Mouse (Mus musculus) hematopoietic stem cell, adult 5-6 weeks (primary cell): ENCODE results near the gene Ints3. TPM values are rescaled to one million over a fixed set of nuclear protein-coding genes. Genes with fewer than 3 reads are reported as not detected.

ENCODE experiments used
- ATAC-seq, 2 experiments: fragments of 125-278 bp in 1 of 2; replicated peaks in 1 of 2; 2 replicates each; pipeline ENCODE4 v1.8.0; 2016 to 2017; ENCODE audit warnings: inconsistent platforms in 2 of 2, mild to moderate bottlenecking in 2 of 2, moderate number of reproducible peaks in 2 of 2, low read depth in 1 of 2, moderate TSS enrichment in 1 of 2; ENCODE audit not compliant: low FRiP score in 2 of 2, poor library complexity in 2 of 2, severe bottlenecking in 2 of 2, insufficient read depth in 1 of 2, low TSS enrichment in 1 of 2
- total RNA-seq: library from RNA; stranded (forward); fragments of 172-1452, 232-1000 nt; gene quantifications from 2 replicates; pipeline ENCODE4 v1.2.3, GENCODE M21; 2017

Gene Ints3
- total RNA-seq, 1 experiment from 2014 or later: 22.6 TPM

DNA sequence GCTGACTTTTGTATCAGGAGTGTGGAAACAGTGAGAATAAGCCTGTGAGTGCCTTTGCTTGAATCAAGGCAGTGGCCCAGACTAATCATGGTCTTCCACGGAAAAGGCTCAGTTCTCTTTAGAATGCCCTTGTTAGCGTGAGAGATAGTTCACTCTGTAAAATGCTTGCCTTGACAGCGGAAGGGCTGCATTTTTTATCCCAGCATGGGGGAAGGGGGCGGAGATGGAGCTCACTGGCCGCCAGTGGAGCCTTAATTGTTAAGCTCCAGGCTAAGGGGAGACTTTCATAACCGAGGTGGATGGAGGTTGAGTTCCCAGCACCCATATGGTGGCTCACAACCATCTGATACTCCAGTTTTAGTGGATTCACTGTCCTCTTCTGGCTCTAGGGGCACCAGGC, 15.2 kb upstream of the Ints3 start:
- ATAC-seq: no peak

DNA sequence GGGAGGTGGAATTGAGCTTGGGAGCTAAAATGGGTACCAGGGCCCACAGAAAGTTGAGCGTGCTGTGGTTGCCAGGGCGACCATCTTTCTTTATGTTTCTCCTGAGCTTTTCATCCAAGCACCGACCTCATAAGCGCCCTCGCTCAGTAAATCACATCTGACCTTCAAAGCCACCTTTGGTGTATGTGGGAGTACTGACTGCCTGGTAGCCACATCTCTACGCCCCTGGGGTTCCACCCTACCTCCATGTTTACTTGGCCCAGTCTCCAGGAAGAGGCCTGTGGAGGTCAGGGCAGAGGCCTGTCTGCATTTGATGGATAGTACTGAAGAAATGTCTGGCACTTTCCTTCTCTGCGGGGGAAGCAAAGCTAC, 13.7 kb upstream of the Ints3 start:
- 0 out of 4 replicates have a peak, but pooled peaks of 1 of the 2 experiments have one; percentile 8 for ATAC-seq

DNA sequence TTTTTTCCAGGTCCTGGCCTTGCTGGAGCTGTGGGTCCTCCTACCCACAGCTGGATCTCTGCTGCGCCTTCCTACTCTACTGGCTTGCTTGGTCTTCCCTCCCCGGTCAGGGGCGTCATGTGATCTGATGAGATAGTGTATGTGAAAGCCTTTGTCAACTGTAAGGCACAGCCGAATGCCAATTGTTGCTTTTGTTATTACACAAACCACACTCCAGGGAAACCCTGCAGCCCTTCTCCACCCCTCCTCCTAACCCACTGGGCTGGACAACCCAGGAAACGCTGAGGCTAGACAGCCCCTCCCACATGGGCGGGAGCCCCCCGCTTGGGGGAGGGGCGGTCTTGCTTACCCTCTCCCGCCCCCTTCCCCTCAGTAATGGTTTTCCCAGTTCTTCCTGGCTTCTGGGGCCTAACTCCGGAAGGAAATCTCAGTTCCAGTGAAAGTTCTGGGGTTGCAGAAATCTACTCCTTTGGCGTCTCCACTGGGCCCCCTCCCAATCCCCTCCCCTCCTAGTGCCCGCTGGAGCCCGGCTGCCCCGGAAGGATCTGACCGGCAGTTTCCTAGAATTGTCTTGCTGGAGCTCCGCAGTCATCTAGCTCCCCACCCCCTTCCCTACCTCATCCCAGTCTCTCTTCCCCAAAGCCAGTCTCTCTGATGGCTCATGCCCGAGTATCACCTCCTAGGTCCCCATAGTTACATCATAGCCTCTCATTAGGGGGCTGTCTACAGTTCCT, 13.1 kb upstream of the Ints3 start:
- ATAC-seq: peak; percentile 83 to 87

DNA sequence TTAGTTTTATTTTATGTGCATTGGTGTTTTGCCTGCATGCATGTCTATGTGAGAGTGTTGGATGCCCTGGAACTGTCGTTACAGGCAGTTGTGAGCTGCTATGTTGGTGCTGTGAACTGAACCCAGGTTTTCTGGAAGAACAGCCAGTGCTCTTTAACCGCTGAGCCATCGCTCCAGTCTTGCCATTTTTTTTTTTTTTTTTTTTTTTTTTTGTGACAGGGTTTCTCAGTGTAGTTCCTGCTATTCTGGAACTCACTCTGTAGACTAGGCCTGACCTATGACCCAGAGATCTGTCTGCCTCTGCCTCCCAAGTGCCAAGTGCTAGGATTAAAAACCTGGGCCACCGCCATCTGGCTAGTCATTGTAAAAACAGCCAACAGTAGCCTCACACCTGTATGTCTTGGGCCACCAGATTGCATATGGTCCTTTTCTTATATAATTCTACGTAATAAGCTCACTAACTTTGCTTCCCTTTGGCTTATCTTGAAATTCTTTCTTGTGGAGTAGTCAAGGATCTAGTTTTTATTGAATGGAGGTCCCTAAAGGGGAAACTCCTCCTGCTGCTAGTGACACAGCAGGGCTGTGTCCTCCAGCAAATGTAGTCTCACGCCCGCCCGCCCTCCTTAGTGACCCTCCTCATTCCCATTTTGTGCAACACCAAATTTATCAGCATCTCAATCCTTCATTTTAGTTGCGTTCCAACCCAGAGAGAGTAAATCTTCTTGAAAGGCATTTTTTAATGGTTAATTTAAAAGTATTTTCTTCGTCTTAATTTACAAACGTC, 12.2 kb upstream of the Ints3 start:
- no peak for ATAC-seq

DNA sequence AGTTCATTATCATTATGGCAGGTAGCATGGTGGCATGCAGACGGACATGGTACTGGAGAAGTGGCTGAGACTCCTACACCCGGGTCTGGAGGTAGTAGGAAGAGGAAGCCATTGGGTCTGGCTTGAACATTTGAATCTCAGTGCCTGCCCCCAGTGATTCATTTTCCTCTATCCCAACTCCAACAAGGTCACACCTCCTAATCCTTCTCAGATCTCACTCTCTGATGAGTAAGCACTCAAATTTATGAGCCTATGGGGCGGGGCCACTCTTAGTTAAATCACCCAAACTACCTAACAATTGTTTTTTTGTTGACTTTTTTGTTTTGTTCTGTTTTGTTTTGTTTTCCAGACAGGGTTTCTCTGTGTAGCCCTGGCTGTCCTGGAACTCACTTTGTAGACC, 10.6 kb upstream of the Ints3 start:
- no peak for ATAC-seq

DNA sequence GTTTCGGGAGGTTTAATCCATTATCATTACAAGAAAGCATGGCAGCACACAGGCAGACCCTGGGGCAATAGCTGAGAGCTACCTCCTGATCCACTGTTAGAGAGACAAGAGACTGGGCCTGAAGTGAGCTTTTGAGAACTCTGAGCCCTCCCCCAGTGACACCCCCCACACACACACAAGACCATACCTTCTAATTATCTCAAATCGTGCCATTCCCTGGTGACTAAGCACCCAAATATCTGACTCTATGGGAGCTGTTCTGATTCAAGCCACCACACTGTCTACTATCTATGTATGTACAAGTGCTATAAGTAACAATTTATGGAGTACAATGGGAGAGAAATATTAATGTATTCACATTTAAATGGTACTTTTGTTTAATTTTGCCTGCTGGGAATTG, 7.3 kb upstream of the Ints3 start:
- ATAC-seq: no peak

DNA sequence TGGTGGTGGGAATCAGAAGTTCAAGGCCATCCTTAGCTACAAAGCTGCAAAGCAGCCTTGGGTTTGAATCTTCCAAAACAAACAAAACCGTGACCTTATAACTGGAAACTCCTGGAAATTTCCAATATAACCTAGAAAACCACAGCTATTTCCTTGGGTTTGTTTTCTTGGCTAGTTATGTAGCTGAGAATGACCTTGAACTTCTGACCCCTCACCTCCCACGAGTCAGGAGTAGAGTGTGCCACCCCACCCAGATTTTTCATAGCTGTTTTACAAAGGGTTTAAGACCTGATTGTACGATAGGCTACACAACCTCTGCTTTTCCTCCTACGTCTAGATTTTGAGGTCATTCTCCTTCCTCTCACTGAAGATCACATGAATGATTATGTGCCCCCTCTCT, 3.7 kb upstream of the Ints3 start:
- no peak for ATAC-seq

DNA sequence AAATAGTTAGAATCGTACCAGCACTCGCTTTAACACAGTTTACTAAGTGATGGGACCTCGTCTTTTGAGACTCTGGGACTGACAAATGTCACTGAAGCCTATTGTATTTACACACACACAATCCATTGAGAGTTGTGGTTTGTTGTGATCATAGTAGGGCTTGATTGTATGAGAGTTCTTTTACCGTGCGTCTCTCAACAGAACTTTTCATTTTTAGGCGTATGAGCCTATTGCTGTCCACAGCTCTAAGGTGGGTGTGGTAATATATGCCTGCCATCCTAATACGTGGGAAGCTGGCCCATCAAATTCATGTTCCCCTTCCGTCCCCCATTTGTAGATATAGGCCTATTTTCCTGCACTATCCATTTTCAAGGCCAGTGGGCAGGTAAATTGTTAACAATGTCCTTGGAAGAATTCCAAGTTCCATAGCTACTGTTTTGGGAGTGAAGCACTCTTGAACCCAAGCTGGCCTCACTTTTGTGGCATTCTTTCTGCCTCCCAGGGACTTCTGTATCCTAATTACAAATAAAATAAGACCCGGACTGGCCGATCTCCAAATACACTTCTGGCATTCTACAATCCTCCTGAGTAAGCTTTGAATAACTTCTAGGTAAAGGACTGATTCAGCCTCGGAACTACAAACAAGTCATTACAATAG, 780 bp upstream of the Ints3 start:
- ATAC-seq: no peak

DNA sequence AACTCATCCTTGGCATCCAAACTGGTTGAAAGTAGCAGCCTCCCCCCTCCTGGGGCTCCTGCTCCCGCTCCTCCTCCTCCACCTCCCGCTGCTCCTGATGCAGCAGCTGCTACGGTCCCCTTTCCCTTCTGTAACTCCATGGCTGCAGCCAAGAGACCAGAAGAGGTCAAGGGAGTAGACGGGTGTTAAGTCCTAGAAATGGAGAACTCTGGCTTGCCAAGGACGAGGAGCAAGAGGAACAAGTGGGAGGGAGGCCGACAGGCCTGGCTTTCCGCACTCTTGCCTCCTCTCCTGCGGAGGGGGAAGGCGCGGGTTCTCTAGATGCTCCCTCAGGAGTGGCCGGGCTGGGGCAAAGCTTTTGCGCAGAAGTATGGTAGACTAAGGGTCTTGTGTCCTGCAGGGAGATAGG, 607 bp downstream of the Ints3 start:
- peak; percentile 28 to 41; a peak in 3 of 4 replicates for ATAC-seq

DNA sequence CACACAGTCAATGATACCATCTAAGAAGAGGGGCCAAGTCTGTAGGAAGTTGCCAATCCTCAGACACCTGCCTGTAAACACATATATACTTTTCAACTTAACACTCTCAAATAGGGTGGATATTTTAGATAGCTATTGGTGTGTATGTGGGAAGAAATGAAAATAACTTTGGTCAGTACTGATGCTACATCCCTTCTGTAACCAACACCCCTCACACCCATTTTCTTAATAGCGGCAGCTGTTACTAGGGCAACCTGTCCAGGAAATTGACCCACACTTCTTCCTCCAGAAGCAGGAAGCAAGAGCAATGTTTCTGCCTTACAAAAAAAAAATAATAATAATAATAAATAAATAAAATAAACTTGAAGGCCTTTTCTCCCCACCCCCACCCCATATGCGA, 1.1 kb downstream of the Ints3 start:
- no peak for ATAC-seq

DNA sequence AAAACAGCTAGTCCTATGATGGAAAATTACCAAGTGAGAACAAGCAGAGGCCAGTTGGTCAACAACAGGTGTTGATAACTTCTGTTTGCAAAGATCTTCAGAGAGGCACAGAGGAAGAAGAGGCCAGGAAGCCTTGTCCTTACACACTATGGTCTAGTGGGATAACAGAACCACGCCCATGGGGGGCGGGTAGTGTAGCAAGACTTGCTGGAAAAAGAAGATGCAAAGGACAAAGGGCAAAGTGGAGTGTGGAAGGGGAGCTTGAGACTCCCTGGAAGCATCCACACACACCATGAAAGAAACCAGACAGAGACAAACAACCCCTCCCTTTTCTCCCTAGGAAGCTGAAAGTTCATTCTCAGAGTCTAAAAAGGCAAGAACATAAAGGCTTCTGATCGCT, 3.8 kb downstream of the Ints3 start:
- no peak for ATAC-seq

DNA sequence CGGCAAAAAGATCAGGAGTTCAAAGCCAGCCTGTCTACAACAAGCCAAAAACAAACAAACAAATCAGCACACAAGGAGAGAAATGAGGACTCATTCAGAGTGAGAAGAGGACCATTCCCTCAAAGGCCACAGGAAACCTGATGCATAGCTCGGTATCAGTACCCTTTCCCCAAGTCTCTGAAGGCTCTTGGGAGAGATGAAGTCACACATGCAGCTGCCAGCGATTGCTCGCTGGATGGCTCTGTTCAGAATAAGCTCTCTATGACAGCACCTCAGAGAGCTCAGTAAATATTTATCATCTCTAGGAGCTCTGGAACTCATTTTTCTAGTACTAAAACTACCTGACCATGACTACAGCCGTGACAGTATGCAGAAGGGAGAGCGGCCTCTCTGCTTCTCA, 5.2 kb downstream of the Ints3 start:
- ATAC-seq: no peak

DNA sequence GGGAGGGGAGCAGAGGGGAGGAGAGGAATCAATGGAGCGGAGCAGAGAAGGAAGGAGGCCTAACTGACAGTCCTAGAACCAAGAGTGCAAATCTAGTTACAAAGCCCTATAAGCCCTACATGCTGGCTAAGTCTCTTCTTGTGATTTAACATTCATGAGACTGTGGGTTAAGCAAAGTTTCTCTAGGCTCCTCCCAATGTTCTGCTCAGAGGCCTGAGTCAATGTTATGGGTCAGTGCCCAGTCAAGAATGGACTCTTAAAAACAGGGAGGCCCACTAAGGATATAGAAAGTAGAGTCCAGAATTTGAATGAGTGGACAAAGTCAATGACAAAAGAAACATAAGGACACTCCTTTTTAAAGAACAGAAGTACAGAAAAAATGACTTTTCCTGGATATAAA, 5.8 kb downstream of the Ints3 start:
- no peak for ATAC-seq

DNA sequence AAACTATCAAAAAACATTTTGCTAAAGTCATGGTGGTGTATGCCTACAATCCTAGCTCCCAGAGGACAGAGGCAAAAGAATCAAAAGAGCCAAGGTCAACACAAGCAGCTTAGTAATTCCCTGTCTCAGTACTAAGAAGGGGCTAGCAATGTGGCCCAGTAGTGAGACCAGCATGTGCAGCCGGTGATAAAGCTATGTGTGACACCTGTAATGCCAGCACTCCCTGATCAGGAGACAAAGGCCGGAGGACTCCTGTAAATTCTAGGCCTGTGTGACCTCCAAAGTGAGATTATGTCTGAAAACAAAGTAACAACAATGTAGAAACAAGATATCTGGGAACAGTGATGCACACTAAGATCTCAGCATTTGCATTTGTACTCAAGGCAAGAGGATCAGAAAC, 7.9 kb downstream of the Ints3 start:
- no peak for ATAC-seq

DNA sequence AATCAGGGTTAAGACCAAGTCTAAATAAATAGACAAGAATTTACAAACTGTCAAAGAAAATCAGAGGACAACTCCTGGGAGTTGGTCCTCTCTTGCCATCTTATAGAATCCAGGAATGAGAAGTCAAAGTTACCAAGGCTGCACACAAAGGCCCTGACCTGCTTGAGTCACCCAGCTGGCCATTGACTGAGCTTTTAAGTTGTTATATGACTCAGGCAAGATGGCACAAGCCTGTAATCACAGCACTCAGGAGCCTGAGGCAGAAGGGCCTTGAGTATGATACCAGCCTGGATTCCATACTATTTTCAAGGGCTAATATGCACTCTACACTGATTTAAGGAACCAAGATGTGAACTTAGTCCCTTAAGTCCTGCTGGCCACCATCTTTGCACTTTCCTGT, 9.9 kb downstream of the Ints3 start:
- no peak for ATAC-seq

DNA sequence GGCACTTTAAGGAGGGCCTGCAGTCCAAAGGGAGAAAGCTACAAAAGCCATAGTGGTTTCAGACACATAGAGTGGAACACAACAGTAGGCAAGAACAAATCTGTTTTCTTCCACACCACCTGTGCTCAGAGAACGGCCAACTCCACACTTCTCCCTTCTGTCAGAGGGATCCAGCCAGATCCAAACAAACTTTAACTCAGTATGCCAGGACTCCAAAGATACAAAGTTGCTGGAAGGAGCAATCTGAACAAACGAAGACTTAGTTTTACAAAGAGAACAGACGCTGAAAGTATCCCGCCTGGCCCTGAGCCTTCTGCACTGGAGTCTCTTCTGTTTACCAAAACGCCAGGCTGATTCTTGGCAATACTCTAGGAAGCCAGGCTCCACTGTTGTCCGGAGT, 12.7 kb downstream of the Ints3 start:
- no peak for ATAC-seq

DNA sequence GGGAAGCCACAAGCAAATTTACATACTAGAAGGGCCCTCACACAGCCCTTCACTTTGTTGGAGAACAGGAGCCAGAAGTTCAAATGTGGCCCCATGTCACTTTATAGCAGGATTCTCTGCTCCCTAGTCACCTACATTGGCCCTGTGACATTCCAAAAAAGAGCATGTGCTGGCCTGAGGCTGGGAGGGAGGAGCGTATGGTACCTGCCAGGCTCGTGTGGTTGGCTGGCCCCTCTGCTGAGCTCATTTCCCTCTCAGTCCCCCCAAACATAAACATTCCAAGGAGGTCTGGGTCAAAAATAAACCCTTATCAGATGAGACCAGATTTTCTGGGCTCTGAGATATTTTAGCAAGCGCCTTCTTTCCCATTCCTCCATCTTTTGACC, 20.4 kb downstream of the Ints3 start:
- ATAC-seq: 0 out of 4 replicates have a peak, but pooled peaks of 1 of the 2 experiments have one; percentile 18

DNA sequence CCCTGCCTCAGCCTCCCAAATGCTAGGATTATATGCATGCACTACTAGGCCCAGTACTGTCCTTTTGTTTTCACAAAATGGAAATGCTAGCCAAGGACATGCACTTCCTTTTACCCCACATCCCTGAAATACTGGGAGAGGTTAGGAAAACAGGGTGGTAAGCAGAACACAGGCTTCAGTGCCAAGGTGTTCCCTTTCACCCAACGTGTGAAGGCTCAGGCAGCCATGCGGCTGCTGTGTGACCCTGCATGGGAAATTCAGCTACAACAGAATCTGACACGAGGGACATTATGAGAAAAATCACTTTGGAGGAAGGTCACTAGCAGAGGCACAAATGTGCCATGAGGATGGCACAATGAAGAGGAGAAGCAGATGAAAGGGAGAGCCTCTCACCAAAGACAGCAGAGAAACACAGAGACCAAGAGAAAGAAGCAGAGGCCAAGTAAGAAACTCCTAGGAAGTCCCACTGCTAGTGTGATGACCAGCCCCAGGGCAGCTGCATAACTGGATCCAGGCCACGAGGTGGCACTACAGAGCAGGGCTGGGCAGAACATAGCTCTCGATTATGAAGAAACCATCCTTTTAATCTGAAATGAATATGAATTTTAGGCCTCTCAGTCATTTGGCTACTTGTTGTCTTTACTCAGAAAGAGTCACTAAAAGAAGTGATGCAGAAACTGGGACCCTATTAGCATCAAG, 21.0 kb downstream of the Ints3 start:
- ATAC-seq: peak; percentile 72 to 80; a peak in 2 of 4 replicates
